Mouse (Mus musculus) erythroblast, embryonic 14.5 days (primary cell): Measurements from ENCODE around the gene Impad1. TPM values are rescaled to one million over a fixed set of nuclear protein-coding genes. Genes with fewer than 3 reads are reported as not detected.

Source experiments
- H3K27me3 ChIP-seq: 2 replicates; pipeline ENCODE4 v1.6.1; 2012; ENCODE audit warnings: inconsistent platforms; ENCODE audit not compliant: control insufficient read depth
- H3K36me3 ChIP-seq: 2 replicates; pipeline ENCODE4 v1.6.1; 2012; ENCODE audit warnings: mild to moderate bottlenecking, inconsistent platforms; ENCODE audit not compliant: control insufficient read depth
- H3K4me1 ChIP-seq: 2 replicates; pipeline ENCODE4 v1.6.1; 2012; ENCODE audit warnings: inconsistent platforms; ENCODE audit not compliant: control insufficient read depth
- H3K4me3 ChIP-seq: replicated peaks from 2 replicates; pipeline ENCODE3; 2012; ENCODE audit warnings: moderate library complexity, mild to moderate bottlenecking, inconsistent platforms
- H3K9me3 ChIP-seq: 2 replicates; pipeline ENCODE4 v1.6.1; 2012; ENCODE audit warnings: low read length, inconsistent platforms, mixed read lengths; ENCODE audit not compliant: control insufficient read depth
- GATA1 ChIP-seq: IDR thresholded peaks from 2 replicates; pipeline ENCODE4 v1.6.1; 2012; ENCODE audit warnings: low read length, inconsistent platforms, mixed read lengths
- TAL1 ChIP-seq: IDR thresholded peaks from 3 replicates; pipeline ENCODE4 v1.6.1; 2012; ENCODE audit warnings: low read length, inconsistent platforms, mixed read lengths
- polyA plus RNA-seq: library from polyadenylated mRNA; stranded (reverse); fragments of >175 nt; gene quantifications from 2 replicates; pipeline ENCODE4 v1.2.3, GENCODE M21; 2012

Gene Impad1
- polyA plus RNA-seq: 0.12 and 0.18 TPM in 2 replicates

DNA sequence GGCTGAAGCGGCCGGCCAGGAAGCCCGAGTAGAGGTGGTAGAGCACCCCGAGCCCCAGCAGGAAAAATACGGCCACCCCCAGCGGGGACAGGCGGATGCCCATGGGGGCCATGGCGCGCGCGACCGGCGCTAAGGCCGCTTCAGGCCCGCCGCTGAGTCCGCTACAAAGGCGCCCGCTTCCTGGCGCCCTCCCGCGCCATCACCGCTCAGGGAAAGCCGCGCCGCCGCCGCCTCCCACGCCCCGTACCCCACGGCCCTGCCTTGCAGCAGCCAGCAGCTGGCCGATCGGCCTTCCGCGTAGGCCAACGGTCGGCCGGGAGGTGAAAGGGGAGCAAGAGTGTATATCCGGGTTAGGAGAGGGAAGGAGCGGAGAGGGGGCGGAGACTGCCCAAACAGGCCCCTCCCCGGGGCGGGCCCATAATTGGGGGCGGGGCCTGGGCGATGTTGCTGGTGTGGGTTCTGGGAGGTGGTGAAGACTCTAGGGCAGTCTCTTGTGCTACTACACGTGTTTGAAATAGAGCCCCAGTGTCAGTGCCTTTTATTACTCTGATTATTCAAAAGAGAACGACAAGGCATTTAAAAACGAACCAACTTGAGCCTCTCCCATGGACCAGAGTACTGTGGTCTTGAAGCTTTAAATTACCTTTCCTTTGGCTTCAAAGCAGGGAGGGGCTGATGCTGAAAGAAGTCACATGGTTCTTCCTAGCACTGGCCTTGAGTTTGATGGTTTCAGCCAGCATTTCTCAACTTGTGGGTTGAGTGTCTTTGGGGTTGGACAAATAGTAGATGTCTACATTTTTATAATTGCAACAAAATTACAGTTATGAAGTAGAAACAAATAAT lies at the start of gene Impad1:
Impad1 (minus strand) TSS at position 364 of the 843 bp plus-strand sequence.
- Histone ChIP-seq H3K36me3 (peaks cover 22% of the 10 kb centered on the region), H3K4me3 (peak within 1 kb of the TSS; percentile 99), H3K27me3 (no peaks in the 10 kb centered on the region), H3K4me1 (peaks cover 47% of the 10 kb centered on the region), H3K9me3 (peaks cover 2% of the 10 kb centered on the region; the same call in 1 of the 2 replicates)
- TF ChIP-seq TAL1 (no peak), GATA1 (no peak)

DNA sequence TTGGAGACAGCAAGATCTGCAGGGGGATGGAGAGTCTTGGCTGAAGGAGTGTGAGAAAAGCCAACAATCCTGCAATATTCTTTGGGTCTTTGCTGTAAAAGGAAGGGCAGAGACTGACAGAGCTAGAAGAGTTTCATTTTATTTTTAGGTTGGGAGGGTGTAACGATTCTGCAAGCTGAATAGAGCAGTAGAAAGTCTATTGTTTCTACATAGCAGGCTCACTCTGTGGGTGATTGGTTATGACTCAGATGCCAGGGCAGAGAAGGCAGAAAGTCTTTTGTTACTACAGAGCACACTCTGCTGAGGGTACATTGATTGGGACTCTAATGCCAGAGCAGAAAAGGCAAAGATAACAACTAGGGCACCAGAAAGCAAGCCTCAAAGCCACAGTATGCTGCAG lies 47.0 kb upstream of the Impad1 start:
- no peak overlapping the region for H3K4me3 ChIP-seq
- H3K36me3 ChIP-seq: no peaks in the 10 kb centered on the region
- no peaks in the 10 kb centered on the region for H3K4me1 ChIP-seq
- TF ChIP-seq TAL1 (no peak), GATA1 (no peak)
- H3K9me3 ChIP-seq: no peaks in the 10 kb centered on the region
- no peaks in the 10 kb centered on the region for H3K27me3 ChIP-seq

GRCm38 (mm10) chr4:4833789-4834295 lies 40.7 kb upstream of the Impad1 start:
- no peak for TF ChIP-seq GATA1
- no peak for TF ChIP-seq TAL1
- no peaks in the 10 kb centered on the region for H3K4me1 ChIP-seq
- H3K4me3 ChIP-seq: no peak overlapping the region
- no peaks in the 10 kb centered on the region for H3K36me3 ChIP-seq
- no peaks in the 10 kb centered on the region for H3K9me3 ChIP-seq
- H3K27me3 ChIP-seq: no peaks in the 10 kb centered on the region

- no peaks in the 10 kb centered on the region for H3K4me1 ChIP-seq
- no peaks in the 10 kb centered on the region for H3K36me3 ChIP-seq
- H3K9me3 ChIP-seq: no peaks in the 10 kb centered on the region
- no peaks in the 10 kb centered on the region for H3K27me3 ChIP-seq
- no peak overlapping the region for H3K4me3 ChIP-seq
- TF ChIP-seq GATA1: no peak
- no peak for TF ChIP-seq TAL1
These were observed 35.0 kb upstream of the Impad1 start for GRCm38 (mm10) chr4:4828131-4828530.

DNA sequence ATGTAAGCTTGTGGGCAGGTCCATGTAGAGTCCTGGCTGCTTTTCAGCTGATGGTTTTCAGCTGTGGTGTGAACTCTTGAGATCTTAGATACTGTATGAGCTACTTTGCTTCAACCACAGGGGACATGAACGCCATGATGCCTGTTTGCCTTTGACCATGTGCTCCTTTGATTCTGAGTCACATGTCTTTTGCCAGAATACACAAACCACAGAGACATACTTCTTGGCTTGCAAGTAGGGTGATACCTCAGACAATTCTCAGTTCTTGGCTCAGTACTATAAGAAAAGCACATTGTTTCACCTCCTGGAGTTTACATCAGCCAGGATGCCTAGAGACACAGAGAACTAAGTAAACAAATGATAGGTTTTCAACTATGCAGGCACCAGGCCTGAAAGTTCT lies 29.0 kb upstream of the Impad1 start:
- TF ChIP-seq GATA1: no peak
- TF ChIP-seq TAL1: no peak
- Histone ChIP-seq H3K36me3 (no peaks in the 10 kb centered on the region), H3K27me3 (no peaks in the 10 kb centered on the region), H3K4me1 (no peaks in the 10 kb centered on the region), H3K9me3 (no peaks in the 10 kb centered on the region), H3K4me3 (no peak overlapping the region)

- Histone ChIP-seq H3K27me3 (no peaks in the 10 kb centered on the region), H3K36me3 (peaks cover 30% of the 10 kb centered on the region), H3K9me3 (peaks cover 2% of the 10 kb centered on the region; the same call in 1 of the 2 replicates), H3K4me3 (peak overlapping the region; percentile 99), H3K4me1 (peaks cover 56% of the 10 kb centered on the region)
- no peak for TF ChIP-seq GATA1
- TF ChIP-seq TAL1: no peak
These were observed 789 bp downstream of the Impad1 start for GRCm38 (mm10) chr4:4792141-4792991.

DNA sequence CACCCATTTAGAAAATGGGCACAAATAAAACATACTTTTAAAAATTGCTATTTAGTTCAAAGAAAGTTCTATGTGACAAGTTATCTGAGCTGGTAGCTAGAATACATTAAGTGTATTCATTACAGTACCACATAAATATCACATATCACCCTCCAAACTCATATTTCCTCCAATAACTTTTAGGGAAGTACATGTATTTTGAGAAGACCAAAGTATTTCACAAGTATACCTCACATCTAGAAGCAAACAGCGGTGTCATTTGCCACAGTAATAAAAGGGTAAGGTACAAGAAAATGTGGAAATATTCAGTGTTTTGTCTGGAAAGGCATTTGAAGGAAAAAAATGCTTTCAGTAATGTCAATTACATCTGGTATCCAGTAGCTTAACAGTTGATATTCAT lies 2.0 kb downstream of the Impad1 start:
- peak overlapping the region; percentile 99 for H3K4me3 ChIP-seq
- H3K27me3 ChIP-seq: no peaks in the 10 kb centered on the region
- H3K4me1 ChIP-seq: peaks cover 60% of the 10 kb centered on the region
- TF ChIP-seq GATA1 (no peak), TAL1 (no peak)
- peaks cover 2% of the 10 kb centered on the region; the same call in 1 of the 2 replicates for H3K9me3 ChIP-seq
- H3K36me3 ChIP-seq: peaks cover 35% of the 10 kb centered on the region

DNA sequence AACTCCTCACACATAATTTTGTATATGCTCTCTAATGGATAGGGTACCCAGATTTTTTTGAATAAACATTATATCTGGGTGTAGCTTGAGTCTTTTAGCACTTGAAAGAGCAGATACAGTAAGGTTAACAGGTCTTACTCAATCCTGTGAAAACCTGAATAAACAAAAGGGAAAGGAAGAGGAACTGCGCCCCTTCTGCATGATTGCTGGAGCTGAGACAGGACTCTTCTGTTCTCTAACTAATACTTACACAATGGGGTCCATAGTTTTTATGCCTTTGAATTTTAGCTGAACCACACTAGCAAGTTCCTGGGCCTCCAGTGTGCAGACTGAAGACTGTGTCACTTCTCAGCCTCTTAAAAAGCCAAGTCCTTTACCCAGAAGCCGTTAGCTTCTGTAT lies 8.0 kb downstream of the Impad1 start:
- no peaks in the 10 kb centered on the region for H3K27me3 ChIP-seq
- H3K9me3 ChIP-seq: peaks cover 6% of the 10 kb centered on the region
- H3K4me1 ChIP-seq: peaks cover 66% of the 10 kb centered on the region
- no peak for TF ChIP-seq GATA1
- TF ChIP-seq TAL1: no peak
- H3K4me3 ChIP-seq: no peak overlapping the region
- H3K36me3 ChIP-seq: peaks cover 59% of the 10 kb centered on the region

GRCm38 (mm10) chr4:4784305-4784704 lies 8.8 kb downstream of the Impad1 start:
- Histone ChIP-seq H3K4me1 (peaks cover 60% of the 10 kb centered on the region), H3K9me3 (peaks cover 6% of the 10 kb centered on the region), H3K4me3 (no peak overlapping the region), H3K36me3 (peaks cover 60% of the 10 kb centered on the region), H3K27me3 (no peaks in the 10 kb centered on the region)
- no peak for TF ChIP-seq GATA1
- no peak for TF ChIP-seq TAL1
